Mouse (Mus musculus) embryo, embryonic 11.5 days (tissue): ENCODE measurements around the gene Sat2.

Experiments used
- DNase-seq: peaks from one replicate; pipeline ENCODE4 v3.0.0-alpha.2; 2012; ENCODE audit warnings: low read depth, low spot score

The Sat2 gene

GRCm38 (mm10) chr11:69621571-69622268 is at the start of gene Sat2:
Gene Sat2, plus strand, starts transcription at chr11:69622024.
- DNase-seq, result peak; percentile 66

DNA sequence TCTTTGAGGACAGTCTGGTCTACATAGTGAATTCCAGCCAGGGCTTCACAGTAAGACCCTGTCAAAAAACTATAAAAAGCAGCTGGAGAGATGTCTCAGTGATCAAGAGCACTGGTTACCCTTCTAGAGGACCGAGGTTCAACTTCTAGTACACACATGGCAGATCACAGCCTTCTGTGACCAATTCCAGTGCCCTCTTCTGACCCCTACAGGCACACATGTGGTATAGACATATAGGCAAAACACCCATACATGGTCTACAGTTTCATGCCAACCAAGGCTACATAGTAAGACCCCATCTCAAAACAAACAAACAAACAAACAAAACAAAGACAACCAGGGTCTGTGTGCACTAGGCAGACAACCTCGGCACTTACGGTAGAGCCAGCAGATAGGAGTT is 46.6 kb upstream of the Sat2 start:
- no peak for DNase-seq

DNA sequence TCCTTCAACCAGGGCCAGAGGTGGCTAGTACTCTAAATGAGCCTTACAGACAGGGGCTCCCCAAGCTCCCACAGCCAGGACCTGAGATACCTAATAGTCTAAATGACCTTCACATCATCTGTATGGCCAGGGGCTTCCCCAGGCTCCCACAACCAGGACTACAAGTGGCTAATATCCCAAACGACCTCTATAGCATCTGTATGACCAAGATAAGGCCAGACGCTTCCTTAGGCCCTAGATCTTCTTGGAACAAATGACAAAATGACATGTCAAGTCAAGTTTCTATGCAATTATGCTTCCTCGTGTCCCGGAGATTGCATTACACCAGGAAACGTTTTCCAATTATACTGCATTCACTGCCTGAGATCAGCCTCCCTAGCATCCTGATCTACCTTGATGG is 45.5 kb upstream of the Sat2 start:
- DNase-seq, result no peak

GRCm38 (mm10) chr11:69578301-69578700 is 43.5 kb upstream of the Sat2 start:
- no peak for DNase-seq

DNA sequence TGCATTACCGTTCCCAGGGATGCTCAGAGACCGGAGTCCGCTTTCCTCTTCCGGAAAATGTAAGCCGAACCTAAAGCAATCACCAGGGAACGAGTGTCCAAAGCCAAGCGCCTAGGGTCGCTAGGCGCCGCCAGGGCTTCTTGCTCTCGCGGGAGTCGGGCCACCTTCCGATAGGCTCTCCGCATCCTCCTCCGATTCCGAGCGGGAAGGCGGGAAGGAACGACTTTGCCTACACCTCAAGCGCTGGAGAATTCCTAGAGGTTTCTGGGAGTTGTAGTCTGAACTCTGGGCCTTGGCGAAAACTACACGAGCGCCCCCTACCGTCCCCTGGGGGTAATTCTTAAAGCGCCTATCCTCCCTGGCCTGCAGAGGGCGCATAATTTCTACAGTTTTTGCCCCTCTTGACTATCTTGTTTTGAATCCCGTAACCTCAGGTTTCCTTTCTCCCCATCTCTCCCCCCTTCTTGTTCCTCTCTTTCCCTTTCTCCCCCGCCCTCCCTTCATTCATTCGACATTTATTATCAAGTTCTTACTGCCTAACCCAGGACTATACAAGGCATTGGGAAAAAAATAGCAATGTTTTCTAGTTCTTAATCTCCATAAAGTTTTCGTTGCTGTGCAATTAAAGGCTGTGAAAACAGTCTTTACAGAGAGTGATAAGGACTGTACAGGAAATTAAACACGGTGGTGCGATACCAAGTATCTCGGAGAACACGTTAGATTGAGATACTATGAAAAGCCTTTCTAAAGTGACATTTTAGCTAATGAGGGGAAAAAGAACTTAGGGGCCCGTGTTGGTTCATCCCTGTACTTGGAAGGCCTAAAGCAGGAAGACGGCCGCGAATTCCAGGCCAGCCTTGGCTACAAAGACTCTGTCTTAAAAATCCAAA is 42.5 kb upstream of the Sat2 start:
- peak; percentile 97 for DNase-seq

- peak; percentile 88 for DNase-seq
Measured at GRCm38 (mm10) chr11:69580091-69580514, 41.7 kb upstream of the Sat2 start, which contains the start of the genes Wrap53 and Trp53. Gene Wrap53, minus strand, starts transcription at chr11:69580255. Gene Trp53, plus strand, starts transcription at chr11:69580359.

DNA sequence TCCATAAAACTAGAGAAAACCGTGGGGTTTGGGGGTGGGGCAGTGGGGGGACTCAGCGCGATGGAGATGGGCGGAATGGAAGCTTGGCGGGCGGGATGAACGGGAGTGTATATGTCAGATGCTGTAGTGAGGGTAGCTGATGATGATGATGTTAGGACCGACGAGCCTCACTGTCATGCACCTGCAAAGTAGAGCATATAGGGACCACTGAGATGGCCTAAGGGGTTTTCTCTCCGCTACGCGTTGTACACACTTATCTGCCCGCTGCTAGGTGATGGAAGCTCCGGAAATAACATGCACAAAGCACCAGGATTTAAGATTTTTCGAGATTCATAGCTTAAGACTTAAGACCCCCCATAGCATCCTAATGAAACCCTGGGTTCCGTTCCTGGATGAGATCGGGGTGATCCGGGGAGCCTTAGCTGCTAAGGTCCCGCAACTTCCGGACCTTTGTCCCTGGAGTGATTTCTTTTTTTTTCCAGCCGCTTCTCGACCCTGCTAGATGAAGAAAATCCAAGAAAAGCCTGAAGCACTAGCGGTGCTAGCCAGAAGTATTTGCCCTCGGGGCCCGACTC is 41.2 kb upstream of the Sat2 start:
- no peak for DNase-seq

- peak; percentile 88 for DNase-seq
Measured at GRCm38 (mm10) chr11:69581147-69581688, 40.6 kb upstream of the Sat2 start.

GRCm38 (mm10) chr11:69581814-69582213 is 40.0 kb upstream of the Sat2 start:
- DNase-seq, result no peak

DNA sequence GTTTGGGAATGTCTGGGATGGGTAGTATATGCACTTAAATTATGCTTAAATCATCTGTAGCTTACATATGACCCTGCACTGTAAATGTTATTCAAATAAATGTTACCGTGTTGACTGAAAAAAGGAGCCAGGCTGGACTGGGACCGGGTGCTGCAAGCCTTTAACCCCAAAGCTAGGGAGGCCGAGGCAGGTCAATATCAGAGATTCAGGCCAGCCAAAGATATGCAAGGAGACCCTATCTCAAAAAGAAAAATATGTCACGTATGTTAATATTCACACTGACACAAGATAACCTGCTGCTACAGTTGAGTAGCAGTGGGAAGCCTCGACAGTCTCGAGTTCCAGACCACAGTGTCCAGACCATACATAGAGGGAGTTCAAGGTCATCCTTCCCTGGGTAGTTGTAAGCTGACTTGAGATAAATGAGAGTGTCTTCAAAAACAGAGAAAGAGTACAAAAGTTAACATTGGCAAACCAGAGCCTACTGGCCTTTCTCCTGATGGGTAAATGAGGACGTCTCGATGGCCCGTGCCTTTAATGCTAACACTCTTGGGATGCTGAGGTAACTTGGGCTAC is 39.5 kb upstream of the Sat2 start:
- DNase-seq, result no peak

GRCm38 (mm10) chr11:69584008-69584407 is 37.8 kb upstream of the Sat2 start:
- DNase-seq, result no peak

- no peak for DNase-seq
Measured at GRCm38 (mm10) chr11:69584937-69585336, 36.9 kb upstream of the Sat2 start.

GRCm38 (mm10) chr11:69585718-69586325 is 36.0 kb upstream of the Sat2 start:
- DNase-seq, result no peak

GRCm38 (mm10) chr11:69589207-69589834 is 32.5 kb upstream of the Sat2 start:
- DNase-seq, result no peak

DNA sequence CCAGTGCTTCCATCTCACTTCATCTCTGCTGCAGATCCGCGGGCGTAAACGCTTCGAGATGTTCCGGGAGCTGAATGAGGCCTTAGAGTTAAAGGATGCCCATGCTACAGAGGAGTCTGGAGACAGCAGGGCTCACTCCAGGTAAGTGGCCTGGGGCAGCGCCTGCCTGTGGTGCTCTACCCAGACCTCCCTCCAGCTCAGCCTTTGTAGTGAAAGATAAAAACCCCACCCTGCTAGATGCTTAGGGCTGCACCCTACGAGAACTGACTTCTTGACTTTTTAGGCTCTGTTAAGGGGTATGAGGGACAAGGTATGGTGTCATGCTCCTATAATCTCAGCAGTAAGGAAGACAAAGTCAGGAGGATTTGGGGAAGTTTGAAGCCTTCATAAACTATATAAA is 31.2 kb upstream of the Sat2 start:
- no peak for DNase-seq

DNA sequence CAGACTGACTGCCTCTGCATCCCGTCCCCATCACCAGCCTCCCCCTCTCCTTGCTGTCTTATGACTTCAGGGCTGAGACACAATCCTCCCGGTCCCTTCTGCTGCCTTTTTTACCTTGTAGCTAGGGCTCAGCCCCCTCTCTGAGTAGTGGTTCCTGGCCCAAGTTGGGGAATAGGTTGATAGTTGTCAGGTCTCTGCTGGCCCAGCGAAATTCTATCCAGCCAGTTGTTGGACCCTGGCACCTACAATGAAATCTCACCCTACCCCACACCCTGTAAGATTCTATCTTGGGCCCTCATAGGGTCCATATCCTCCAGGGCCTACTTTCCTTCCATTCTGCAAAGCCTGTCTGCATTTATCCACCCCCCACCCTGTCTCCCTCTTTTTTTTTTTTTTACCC is 30.4 kb upstream of the Sat2 start:
- DNase-seq, result no peak

DNA sequence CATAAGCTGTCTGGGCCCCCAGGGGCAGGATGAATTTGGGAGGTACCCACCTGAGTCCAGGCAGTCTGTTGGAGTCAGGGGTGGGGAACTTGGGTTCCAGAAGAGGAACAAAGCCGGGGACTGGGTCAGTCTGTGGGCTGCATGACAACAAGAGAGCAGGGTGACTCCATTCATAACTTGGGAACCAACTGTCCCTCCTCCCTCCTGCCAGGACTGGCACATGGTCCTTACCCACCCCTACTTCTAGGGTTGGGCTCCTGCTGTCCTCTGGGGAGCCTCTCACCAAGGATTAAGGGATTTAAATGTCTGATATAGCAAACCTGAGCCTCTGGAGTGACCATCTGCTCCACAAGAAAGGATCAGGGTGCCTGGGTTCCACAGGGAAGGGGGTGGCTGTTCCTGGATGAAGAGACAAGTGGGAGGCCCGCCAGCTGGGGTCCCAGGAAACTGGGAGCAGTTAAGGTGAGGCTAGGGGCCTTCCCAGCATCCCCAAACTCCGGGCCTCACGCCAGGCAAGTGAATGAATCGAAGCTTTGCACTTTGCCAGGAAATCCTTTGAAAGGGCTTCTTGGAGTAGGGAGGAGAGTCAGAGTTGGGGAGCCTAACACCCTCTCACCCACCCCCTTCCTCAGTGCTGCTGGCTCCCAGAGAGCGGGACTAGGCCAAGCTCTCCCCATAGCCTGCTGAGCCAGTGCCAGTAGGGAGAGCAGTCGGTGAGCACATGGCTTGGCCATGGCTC is 29.8 kb upstream of the Sat2 start:
- DNase-seq, result no peak

GRCm38 (mm10) chr11:69592799-69593198 is 29.0 kb upstream of the Sat2 start:
- no peak for DNase-seq

DNA sequence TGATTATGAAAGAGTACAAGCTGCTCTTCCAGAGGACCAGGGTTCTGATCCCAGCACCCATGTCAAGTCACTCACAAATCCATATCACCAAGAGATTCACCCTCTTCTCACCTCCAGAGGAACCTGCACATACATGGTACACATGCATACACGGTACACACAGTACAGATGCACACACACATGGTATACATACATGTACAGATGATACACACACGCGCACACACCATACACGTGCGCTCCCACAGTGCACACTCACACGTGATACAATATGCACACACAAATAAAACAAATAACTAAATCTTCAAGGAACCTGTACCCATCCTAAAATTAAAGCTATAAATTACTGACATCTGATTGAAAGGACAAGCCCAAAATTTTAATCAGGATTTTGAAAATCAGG is 27.0 kb upstream of the Sat2 start:
- DNase-seq, result no peak

DNA sequence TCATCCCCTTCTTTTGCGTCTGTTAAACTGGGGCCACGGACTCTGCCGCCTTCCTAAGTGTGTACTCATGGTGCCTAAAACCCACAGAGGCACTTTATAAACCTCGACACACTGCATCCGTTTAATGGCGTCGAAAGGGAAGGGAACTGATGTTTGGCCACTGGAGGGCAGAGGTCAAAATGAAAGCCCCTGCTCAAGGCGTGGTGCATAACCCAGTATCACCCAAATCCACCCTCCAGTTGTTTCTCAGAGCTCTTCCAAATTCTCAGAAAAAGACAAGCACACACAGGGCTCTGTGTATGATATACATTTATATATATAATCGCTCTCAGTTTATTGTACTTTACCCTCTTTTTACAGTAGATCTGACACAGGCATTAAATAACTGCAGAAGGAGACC is 22.4 kb upstream of the Sat2 start:
- DNase-seq, result no peak
